Mouse (Mus musculus) megakaryocyte, adult 5-6 weeks (primary cell): ENCODE results near the gene Fam155a. TPM values are rescaled to one million over a fixed set of nuclear protein-coding genes. Genes with fewer than 3 reads are reported as not detected.

Experiments
- ATAC-seq: 2 replicates; pipeline ENCODE4 v1.8.0; 2016; ENCODE audit warnings: mild to moderate bottlenecking, inconsistent platforms; ENCODE audit not compliant: poor library complexity, severe bottlenecking
- total RNA-seq, 2 experiments: library from RNA; stranded (forward) in 1 of 2; stranded (reverse) in 1 of 2; fragments of 153-499, 151-499 nt in 1 of 2; fragments of 221-1000, 200-1000 nt in 1 of 2; gene quantifications; 2 replicates each; pipeline versions ENCODE4 v1.2.3 to v1.2.4; 2015 to 2017

The Fam155a gene
- total RNA-seq, 2 experiments from 2014 or later: not detected

GRCm38 (mm10) chr8:9295046-9295445 is 475.9 kb downstream of the Fam155a start:
- no peak for ATAC-seq

DNA sequence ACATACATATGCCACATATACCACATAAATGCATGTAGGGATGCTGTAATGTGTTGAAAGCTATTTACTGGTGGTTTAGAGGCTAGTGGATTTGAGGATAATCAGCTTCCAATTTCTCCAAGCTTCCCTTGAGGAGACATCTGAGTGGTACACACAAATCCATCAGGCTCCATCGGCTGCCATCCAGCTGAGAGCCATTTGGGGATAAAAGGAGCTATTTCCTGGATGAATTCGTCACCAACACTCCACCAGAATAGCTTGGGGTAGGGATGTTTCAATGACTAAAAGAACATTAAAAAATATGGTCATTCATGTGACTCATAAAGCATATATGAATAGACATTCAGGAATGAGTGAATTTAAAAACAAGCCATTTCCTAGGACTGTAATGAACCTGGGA is 478.4 kb downstream of the Fam155a start:
- no peak for ATAC-seq

DNA sequence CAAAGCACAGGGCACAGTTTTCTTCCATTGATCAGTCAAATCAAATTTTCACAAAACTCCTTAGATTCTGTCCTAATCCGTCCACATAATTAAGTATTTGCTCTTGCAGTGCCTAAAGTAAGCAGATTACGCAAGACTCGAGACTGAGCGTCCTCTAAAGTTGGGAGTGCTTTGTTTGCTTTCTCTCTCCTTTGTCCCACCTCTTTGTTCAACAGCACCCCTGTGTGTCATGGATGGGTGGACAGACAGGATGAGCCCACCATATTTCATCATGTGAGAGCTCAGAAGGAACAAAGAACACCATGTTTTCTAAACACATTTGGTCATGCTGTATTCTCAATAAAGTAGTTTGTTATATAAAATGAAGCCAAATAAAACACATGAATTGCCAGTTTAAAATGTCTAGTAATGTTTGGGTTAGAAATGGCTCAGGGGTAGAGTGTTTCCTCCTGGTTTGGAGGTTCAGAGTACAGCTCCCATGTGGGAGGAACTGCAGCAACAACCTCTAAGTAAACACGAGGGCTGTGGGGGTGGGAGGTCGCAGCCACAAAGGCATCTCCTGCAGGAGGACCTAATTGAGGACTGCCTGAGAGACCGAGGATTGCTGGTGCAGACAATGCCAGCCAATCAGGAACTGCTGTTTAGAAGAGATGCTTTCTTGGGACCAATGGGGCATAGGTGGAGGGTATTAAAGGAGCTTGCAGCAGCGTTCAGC is 482.8 kb downstream of the Fam155a start:
- no peak for ATAC-seq

GRCm38 (mm10) chr8:9274117-9274516 is 496.8 kb downstream of the Fam155a start:
- no peak for ATAC-seq

DNA sequence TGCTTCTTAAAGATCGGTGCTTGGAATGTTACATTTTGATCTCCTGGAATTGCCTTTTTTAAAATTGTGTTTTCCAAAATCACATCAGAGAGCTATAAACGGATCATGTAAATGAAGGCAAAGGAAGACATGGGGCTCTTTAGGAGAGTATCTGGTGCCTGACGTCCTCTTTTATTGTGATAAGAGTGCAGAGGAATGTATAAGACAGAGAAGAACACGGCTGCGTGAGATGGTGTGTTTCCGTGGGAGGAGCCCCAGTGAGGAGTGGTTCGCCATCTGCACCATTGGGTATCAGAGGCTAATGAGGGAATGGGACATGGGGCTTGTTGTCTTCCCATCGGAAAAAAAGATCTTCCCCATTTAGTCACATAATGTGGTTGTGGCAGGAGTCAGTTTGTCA is 506.6 kb downstream of the Fam155a start:
- no peak for ATAC-seq

DNA sequence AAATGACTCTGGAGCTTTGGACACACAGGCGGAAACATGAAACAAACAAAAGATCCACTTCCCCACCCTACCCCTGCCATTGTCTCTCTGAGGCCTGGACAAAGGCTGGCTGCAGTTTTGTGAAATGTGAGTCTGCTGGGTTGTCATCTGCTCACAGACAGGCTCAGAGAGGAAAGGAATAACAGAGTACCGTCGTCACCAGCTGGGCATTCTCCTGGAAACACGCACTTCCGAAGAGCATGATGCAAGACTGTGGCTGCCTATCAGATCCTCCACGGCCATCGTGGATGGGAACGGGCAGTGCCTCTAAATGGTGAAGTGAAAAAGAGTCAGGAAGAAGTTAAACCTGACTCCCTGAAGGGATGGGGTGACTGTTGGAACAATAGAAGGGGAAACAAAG is 509.4 kb downstream of the Fam155a start:
- ATAC-seq: no peak

- no peak for ATAC-seq
Observed at GRCm38 (mm10) chr8:9255316-9255715, 515.6 kb downstream of the Fam155a start.

GRCm38 (mm10) chr8:9252991-9253390 is 518.0 kb downstream of the Fam155a start:
- ATAC-seq: no peak

DNA sequence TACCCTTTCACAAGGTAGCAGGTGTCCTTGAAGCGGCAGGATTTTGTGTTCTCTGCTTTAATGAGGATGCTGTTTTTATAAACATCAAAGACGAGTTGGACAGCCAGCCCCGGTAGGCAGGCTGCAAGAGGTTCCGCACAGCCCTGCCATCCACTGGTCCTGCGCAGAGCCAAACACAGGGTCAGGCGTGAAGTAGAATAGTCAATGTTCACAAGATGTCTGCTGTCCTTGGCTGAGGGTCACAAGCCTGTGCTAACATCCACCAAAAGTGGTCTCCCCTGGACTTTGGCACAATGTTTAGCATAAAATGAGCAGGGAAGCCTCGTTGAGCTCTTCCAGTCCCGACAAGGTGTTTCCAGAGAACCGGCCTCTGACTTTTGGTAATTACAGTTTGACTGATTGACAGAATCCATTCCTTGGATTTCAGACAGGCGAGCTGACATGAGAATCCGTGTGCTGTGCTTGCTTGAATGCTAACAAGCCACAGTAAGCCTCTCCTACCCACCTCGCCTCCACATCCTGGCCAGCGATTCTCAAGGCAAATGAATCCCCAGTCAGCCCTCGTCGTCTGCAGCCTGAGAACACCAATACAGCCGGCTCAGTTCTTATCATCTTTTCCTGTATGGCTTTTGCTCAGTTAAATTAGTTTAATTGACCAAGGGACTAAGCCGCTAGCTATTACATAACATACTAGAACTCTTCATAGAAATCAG is 522.7 kb downstream of the Fam155a start:
- ATAC-seq: no peak

DNA sequence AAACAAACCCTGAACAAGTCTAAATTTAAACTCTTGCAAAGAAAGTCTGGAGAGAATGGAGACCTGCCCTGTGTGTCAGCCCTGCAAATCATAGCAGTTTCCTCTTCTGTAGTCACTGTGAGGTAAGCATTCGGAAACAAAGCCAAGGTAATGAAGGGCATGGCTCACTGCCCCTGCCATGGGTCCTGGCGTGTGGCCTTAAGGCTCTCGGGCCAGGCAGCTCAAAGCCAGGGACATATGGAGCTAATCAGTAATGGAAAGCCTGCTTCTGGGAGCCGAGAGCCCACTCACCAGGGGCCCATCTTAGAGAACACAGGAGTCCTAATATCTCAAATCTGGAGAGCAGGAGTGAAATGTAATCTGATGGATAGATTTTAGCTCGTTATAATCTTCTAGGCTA is 525.0 kb downstream of the Fam155a start:
- no peak for ATAC-seq

GRCm38 (mm10) chr8:9240996-9241395 is 530.0 kb downstream of the Fam155a start:
- ATAC-seq: no peak

DNA sequence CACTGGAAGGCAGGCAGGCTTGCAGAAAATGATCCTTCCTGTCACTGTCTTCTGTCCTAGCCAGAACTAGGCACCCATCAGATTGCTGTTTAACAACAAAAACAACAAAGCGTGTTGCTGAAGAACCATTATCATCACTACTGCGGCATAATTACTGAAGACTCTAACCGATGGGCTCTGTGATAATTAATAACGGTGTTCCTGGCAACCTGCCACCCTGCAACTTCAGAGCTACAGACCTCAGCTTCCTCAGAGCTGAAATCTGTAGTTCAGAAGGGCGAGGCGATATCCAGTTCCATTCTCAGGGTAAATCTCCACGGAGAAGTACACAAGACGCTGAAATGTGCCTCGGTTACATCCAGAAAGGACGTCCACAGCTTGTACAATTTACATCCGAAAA is 531.2 kb downstream of the Fam155a start:
- no peak for ATAC-seq

DNA sequence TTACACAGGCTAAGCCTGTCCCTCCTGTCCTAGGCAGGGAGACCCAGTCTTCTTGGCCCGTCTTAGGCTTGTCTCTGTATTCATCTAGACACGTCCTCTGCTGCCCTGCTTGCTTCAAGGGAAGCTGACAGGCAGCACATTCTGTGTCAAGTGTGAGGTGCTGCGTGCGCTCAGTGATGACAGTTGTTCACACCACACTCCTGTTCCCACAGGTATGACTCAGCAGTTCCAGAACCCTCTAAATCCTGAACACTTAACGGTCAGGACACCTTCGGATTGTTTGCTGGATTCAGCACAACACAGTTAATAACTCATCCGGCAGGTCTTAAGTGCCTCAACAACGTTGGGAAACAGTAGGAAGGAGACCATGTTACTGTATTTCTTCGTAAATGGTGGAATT is 532.0 kb downstream of the Fam155a start:
- no peak for ATAC-seq

DNA sequence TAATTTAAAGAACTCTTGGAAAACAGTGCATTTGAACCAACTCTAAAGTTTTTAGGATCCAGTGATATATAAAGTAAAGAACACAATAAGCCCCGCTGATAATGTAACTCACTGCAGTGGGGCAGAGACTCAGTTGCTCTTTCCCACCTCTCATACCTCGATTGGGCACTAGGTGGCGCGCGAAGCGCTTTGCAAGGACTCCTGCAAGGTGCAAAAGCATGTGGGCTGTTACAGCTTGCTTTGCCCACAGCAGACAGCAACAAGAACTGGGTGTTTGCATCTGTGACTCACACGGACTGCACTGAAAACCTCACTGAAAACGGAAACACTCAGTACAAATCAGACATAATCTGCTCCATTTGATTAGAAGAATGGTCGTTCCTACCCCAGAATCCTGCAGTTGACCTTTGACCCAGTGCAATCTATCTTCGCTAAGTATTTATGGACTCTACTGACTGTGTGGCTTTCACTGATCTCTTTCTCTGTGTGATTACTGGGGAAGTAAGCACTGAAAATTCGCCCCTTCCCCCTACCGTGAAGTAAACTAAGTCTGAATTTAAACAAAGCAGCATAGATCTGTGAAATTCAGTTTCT is 537.5 kb downstream of the Fam155a start:
- peak; percentile 74 for ATAC-seq

GRCm38 (mm10) chr8:9227779-9228464 is 543.0 kb downstream of the Fam155a start:
- ATAC-seq: peak; percentile 76

DNA sequence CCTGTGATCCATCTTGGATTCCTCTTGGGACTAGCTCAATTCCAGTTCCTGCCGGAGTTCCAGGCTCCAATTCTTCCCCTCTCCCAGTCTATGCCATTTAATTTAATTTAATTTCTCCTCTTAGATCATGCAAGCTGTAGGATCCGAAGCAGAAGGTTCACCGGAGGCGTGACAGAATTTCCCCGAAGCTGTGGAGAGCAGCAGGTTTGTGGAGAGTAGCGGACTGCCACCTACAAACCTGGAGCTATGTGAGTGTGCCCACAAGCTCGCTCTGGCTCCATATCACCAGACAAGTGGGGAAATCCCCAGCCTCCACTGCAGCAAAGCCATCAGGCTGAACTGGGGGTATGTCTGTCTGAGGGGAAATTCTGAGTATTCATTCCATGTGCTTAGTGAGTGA is 544.2 kb downstream of the Fam155a start:
- no peak for ATAC-seq

GRCm38 (mm10) chr8:9211751-9212150 is 559.2 kb downstream of the Fam155a start:
- no peak for ATAC-seq

- no peak for ATAC-seq
Observed at GRCm38 (mm10) chr8:9207505-9208051, 563.4 kb downstream of the Fam155a start.

- ATAC-seq: no peak
Observed at GRCm38 (mm10) chr8:9204345-9205067, 566.5 kb downstream of the Fam155a start.

DNA sequence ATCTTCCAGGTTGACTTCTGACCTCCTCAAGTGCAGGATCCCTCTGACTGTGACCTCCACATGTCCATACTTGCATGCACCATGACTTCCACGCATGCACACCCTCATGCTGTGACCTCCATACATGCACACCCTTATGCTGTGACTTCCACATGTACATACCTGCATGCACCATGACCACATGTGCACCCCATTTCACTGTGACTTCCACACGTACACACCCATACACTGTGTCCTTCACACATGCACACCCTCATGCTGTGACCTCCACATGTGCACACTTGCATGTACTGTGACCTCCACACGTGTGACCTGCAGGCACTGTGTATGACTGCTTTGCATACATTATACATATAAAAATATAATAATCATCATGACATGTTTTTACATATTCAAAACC is 570.9 kb downstream of the Fam155a start:
- ATAC-seq: no peak

DNA sequence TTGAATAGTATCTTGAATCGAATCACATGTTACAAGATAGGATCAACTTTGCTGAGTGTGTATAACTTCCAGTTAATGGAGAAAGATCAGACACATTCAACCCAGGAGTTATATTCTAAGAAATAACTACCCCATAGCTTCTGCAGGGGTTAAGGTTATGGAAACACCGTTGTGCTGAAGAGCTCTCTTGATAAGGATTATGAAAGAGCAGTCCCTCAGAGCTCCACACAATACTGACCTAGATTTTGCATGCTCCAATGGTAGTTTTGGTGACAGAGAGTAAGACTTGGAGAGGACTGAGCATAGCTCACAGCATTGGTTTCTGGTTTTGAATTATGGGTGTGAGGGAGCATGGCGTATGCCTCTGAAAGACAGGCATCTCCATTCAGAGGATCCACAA is 579.3 kb downstream of the Fam155a start:
- no peak for ATAC-seq
